Mouse (Mus musculus) intestine, embryonic 14.5 days (tissue): ENCODE results near the gene Ralgds. TPM values are rescaled to one million over a fixed set of nuclear protein-coding genes. Genes with fewer than 3 reads are reported as not detected.

ENCODE experiments used
- ATAC-seq: fragments of 200-750 bp; cut with Nextera tagmentation; replicated peaks from 2 replicates; pipeline ENCODE4 v1.8.0; 2017; ENCODE audit warnings: low read depth, moderate number of reproducible peaks, moderate TSS enrichment, moderate library complexity; ENCODE audit not compliant: low FRiP score, low TSS enrichment
- DNase-seq: peaks from one replicate; pipeline ENCODE4 v3.0.0-alpha.2; 2018; ENCODE audit warnings: low spot score
- H3K27ac ChIP-seq: fragments of 300-500 bp; sonication (generic); 2 replicates; pipeline ENCODE4 v1.5.1; 2014; ENCODE audit warnings: low read depth, mild to moderate bottlenecking, control low read depth
- H3K27me3 ChIP-seq: fragments of 300-500 bp; sonication (generic); replicated peaks from 2 replicates; pipeline ENCODE4 v1.6.1; 2014; ENCODE audit warnings: low read length, control low read depth; ENCODE audit not compliant: control insufficient read depth, insufficient read depth
- H3K36me3 ChIP-seq: fragments of 300-500 bp; sonication (generic); 2 replicates; pipeline ENCODE4 v1.6.1; 2014; ENCODE audit warnings: low read length, control low read depth; ENCODE audit not compliant: control insufficient read depth, insufficient read depth
- H3K4me1 ChIP-seq: fragments of 300-500 bp; sonication (generic); replicated peaks from 2 replicates; pipeline ENCODE4 v1.6.1; 2014; ENCODE audit warnings: low read length, control low read depth, mixed read lengths; ENCODE audit not compliant: control insufficient read depth, insufficient read depth
- H3K4me2 ChIP-seq: fragments of 300-500 bp; sonication (generic); 2 replicates; pipeline ENCODE4 v1.6.1; 2014; ENCODE audit warnings: low read length
- H3K4me3 ChIP-seq: fragments of 300-500 bp; sonication (generic); 2 replicates; pipeline ENCODE4 v1.5.1; 2014; ENCODE audit warnings: low read depth, low read length, control low read depth, mixed read lengths
- H3K9ac ChIP-seq: fragments of 300-500 bp; sonication (generic); 2 replicates; pipeline ENCODE4 v1.6.1; 2014; ENCODE audit warnings: mild to moderate bottlenecking, low read length
- H3K9me3 ChIP-seq: fragments of 300-500 bp; sonication (generic); 2 replicates; pipeline ENCODE4 v1.6.1; 2016; ENCODE audit warnings: low read length, control low read depth; ENCODE audit not compliant: control insufficient read depth
- WGBS: fragments of 180-500 bp; shearing (Covaris S2); extraction: QIAGEN DNeasy Blood & Tissue Kit; methylation state at CpG from one replicate; pipeline ENCODE4 v1.1.7; 2014; 5-methylcytosine and 5-hydroxymethylcytosine counted together
- polyA plus RNA-seq: library from polyadenylated mRNA; unstranded; fragments of >200 nt; fragmentation: Nextera tagmentation; extraction: Ambion mirVana; gene quantifications from 2 replicates; pipeline ENCODE4 v1.2.1, GENCODE M21; 2014

Gene Ralgds
- polyA plus RNA-seq, 1 experiment from 2014 or later: 40.6 TPM

DNA sequence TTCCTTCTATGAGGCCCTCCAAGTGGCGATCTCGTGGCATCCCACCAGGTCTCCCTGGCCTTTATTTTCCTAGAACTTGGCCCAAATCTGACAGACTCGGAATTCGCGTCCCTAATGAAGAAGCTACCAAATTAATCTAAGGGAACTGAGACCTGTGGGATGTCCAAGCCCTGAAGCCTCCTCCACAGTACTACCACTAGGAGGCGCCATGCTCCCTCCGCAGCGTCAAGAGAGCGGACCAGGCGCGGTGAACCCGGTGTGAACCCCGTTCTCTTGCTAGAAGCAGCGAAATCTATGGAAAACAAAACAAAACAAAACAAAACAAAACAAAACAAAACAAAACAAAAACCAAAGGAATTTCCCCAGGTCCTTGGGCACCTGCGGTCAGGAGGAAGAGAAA is 79.9 kb downstream of the Ralgds start:
- no peaks in the 10 kb centered on the region for H3K4me1 ChIP-seq
- no peak overlapping the region for H3K4me3 ChIP-seq
- peak; percentile 74 for DNase-seq
- H3K27ac ChIP-seq: no peak overlapping the region
- H3K27me3 ChIP-seq: no peaks in the 10 kb centered on the region
- ATAC-seq: no peak
- no peaks in the 10 kb centered on the region for H3K36me3 ChIP-seq
- no peak overlapping the region for H3K9ac ChIP-seq
- no peaks in the 10 kb centered on the region for H3K9me3 ChIP-seq
- 8% methylated on average over 15 of the region's 15 CpGs for WGBS
- H3K4me2 ChIP-seq: peak overlapping the region; percentile 28

DNA sequence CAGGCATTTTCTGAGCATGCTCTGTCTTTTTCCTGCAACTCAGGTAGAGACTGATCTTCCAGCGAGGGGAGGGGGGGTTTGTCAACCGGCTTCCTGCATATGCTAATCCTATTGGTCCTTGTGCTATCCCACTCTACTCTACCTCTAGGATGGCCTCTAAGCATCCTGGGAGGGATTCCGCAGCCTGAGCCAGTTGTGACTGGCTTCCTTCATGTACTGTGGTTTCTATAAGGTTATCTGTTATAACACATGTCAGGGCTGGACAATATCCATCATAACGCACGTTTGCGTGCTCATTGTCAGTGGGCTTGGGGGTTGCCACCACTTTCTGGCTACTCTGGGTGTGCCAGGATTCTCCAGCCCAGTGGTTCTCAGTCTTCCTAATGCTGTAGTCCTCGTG is 83.1 kb downstream of the Ralgds start:
- Histone ChIP-seq H3K9ac (no peak overlapping the region), H3K4me3 (no peak overlapping the region), H3K4me2 (no peak overlapping the region), H3K27me3 (no peaks in the 10 kb centered on the region), H3K36me3 (no peaks in the 10 kb centered on the region), H3K9me3 (no peaks in the 10 kb centered on the region), H3K4me1 (peaks cover 13% of the 10 kb centered on the region), H3K27ac (no peak overlapping the region)
- no peak for DNase-seq
- no peak for ATAC-seq
- 79% methylated on average over 7 of the region's 7 CpGs for WGBS

DNA sequence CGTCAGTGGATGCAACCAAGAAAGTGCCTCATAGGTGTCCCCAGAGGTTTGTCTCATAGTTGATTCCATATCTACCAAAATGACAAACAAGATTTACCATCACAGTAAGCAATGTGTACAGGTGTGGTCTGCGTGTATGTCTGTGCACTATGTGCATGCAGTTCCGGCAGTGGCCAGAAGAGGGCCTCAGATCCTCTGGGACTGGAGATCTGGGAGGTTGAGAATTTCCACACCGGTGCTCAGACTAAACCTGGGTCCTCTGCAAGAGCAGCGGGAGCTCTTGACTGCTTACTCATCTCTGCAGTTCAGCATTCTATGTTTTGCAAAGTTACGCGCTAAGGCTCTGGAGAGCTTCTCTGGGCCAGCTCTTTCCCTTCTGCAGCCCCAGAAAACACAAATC is 84.1 kb downstream of the Ralgds start:
- H3K4me3 ChIP-seq: no peak overlapping the region
- no peak overlapping the region for H3K27ac ChIP-seq
- H3K27me3 ChIP-seq: no peaks in the 10 kb centered on the region
- H3K9me3 ChIP-seq: no peaks in the 10 kb centered on the region
- no peaks in the 10 kb centered on the region for H3K36me3 ChIP-seq
- peaks cover 13% of the 10 kb centered on the region for H3K4me1 ChIP-seq
- 88% methylated on average over 7 of the region's 7 CpGs for WGBS
- ATAC-seq (no peak), DNase-seq (no peak)
- no peak overlapping the region for H3K4me2 ChIP-seq
- no peak overlapping the region for H3K9ac ChIP-seq

DNA sequence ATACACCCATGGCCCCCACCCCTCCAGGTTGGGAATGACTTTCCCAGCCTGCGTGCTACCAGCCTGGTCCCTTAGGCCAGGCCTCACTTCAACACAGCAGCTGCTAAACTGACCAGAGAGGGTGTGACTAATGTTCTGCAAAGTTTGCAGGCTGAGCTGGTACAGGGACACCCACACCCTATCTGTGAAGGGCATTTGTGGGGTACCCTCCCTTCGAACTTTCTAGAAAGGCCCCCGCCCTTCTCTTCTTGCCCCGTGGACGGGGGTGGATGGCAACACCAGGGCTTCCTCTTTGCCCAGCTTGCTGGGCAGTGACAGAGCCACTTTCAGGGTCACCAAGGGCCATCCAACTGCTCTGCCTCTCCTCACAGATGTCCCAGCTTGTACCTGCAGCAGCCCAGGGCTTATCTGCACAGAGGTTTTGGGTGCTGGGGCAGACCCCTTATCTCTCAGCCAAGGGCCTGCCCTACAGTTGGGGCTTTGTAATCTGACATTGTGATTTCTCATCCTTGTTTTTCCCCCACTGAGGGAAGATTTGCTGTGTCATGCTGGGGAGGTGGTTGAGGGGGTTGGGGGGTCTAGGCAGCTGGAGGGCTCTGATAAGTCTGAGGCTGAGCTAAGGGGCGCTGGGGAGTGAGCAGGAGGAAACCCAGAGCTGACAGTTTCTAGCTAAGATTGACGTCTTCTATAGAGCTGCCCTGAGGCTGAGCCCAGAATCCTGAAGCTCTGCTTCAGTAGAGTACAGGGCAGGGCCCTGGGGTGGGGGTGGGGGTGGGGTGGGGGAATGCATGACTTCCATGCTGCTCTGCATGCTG is 85.0 kb downstream of the Ralgds start:
- H3K4me1 ChIP-seq: peaks cover 13% of the 10 kb centered on the region
- H3K27ac ChIP-seq: no peak overlapping the region
- 70% methylated on average over 7 of the region's 7 CpGs for WGBS
- H3K9me3 ChIP-seq: no peaks in the 10 kb centered on the region
- ATAC-seq (peak; percentile 40; the same call in 1 of the 2 replicates), DNase-seq (no peak)
- no peak overlapping the region for H3K9ac ChIP-seq
- no peaks in the 10 kb centered on the region for H3K27me3 ChIP-seq
- no peaks in the 10 kb centered on the region for H3K36me3 ChIP-seq
- H3K4me3 ChIP-seq: no peak overlapping the region
- H3K4me2 ChIP-seq: no peak overlapping the region

DNA sequence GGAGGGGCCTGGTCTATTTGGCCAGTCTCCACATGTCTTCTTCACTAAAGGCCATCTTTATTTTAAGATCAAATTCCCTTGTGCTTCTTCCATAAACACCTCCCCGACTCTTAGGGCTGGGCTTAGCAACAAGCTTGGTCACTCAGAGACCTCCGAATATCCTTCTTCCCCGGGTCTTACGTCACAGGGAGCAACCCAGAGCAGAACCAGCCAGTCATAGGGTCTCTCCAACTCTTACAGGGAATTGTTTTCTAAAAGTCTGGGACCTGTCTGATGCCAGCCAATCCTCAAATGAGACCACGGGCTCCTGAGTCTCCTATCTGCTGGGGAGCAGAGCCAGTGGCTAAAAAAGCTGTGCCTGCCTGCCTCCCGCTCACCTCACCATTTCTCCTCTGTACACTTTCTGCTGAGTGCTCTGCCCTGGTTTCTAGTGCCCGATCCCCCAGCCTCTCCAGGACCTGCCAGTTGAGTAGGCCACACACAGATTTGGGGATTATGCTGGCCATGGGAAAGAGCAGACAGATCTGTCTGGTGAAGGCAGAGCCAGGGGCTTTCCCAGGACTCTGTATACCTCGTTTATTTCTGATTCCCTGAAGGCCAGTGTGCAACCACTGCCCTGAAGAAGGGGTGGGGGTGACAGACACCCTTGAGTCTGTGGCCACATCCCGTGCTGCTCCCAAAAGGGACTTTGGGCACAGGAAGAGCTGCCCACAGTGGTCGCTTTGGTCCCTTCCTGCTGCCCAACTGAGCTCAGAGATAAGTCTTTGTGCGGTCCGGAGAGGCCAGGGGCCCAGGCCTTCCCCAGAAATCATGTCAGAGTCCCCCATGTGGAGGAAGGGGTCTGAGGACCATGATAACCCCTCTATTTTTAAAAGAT is 86.0 kb downstream of the Ralgds start:
- Histone ChIP-seq H3K36me3 (no peaks in the 10 kb centered on the region), H3K4me1 (peaks cover 13% of the 10 kb centered on the region), H3K4me3 (no peak overlapping the region), H3K9me3 (no peaks in the 10 kb centered on the region), H3K4me2 (no peak overlapping the region), H3K9ac (no peak overlapping the region), H3K27me3 (no peaks in the 10 kb centered on the region), H3K27ac (peak overlapping the region; percentile 38; the same call in 1 of the 2 replicates)
- ATAC-seq (no peak), DNase-seq (no peak)
- WGBS: 61% methylated on average over 12 of the region's 12 CpGs

DNA sequence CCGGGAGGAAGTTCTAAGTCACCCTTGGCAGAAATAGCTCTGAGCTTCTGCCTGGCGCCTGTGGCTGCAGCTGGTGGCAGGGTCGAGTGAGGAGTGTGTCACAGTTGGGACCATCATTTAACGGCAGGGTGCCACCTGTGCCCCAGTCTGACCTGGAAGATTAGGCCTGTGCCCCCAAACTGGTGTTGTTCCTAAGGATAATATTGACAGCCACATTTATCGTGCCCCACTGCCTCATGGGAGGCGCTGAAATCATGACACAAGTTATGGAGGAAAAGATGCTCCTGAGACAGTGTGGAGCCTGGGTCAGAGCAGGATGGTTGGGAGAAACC is 86.6 kb downstream of the Ralgds start:
- Histone ChIP-seq H3K9me3 (no peaks in the 10 kb centered on the region), H3K27me3 (no peaks in the 10 kb centered on the region), H3K9ac (no peak overlapping the region), H3K4me3 (no peak overlapping the region), H3K4me1 (peaks cover 13% of the 10 kb centered on the region), H3K4me2 (no peak overlapping the region), H3K27ac (no peak overlapping the region), H3K36me3 (no peaks in the 10 kb centered on the region)
- 78% methylated on average over 6 of the region's 6 CpGs for WGBS
- DNase-seq (no peak), ATAC-seq (no peak)

DNA sequence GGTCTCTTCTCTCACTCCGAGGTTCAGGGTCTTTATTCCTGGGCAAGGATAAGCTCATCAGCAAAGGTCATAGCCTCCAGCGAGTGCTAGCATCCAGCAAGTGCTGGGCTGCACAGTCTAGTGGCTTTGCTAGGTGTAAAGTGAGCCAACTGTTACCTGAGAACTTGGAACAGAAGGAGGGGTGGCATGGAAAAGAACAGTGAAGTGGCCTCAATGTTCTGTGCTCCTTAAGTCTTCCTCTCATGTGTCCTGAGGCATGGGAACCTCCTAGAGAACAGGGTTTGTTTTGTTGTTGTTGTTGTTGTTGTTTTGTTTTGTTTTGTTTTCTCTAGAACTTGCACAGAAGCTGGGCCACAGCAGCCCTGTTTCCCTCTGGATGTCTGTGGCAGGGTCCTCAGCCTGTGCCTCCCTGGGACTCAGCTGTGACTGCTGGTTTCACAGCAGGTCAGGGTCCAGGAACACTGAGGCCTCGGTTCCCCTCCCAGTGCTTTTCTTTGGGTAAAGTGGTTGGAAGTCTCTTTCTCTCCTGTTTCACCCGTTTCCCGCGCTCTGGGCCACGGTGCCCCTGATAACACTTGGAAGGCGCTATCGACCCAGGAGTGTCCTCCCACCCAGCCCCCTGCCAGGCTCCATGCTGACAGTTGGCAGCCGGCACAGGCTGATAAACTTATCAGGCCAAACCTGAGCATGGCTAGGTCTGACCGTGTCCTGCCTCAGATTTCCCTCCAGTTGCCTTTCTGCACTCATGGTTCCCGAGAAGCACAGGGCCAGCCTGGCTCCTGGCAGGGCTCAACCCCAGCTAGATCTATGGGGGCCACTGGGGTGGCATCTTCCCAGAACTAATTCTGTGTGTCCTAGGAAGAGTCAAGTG is 89.0 kb downstream of the Ralgds start:
- no peak for ATAC-seq
- no peak overlapping the region for H3K4me2 ChIP-seq
- no peak overlapping the region for H3K4me3 ChIP-seq
- H3K4me1 ChIP-seq: peaks cover 13% of the 10 kb centered on the region
- H3K27me3 ChIP-seq: no peaks in the 10 kb centered on the region
- H3K27ac ChIP-seq: no peak overlapping the region
- H3K36me3 ChIP-seq: no peaks in the 10 kb centered on the region
- DNase-seq: no peak
- 56% methylated on average over 12 of the region's 12 CpGs for WGBS
- no peaks in the 10 kb centered on the region for H3K9me3 ChIP-seq
- H3K9ac ChIP-seq: no peak overlapping the region
